29 mouse cellular contexts compared by ENCODE assay signal in genomic region chr1:120741091-120741740, GRCm38 (mm10).
DNase-seq lines count a peak whose midpoint lies in the region; ATAC-seq and TF ChIP-seq lines count a peak whose summit lies in the region.
"Had no signal": no experiment of that assay in that cellular context is flagged by ENCODE, and none has a peak within 500 bp of the region (broad histone marks: within the 10 kb centered on the region; RNA-seq: fewer than 3 reads in every experiment).

No protein-coding gene starts in this region.

- TF ChIP-seq EP300 in stomach, postnatal 0 days (optimal IDR thresholded peaks at IDR 0.05): no peak

- WGBS in limb, embryonic 11.5 days: 17% methylated on average over 16 of the region's 16 CpGs
- 71% methylated on average over 16 of the region's 16 CpGs for WGBS in stomach, postnatal 0 days

- H3K9me3 ChIP-seq in limb, embryonic 11.5 days (ENCODE audit: control insufficient read depth, low read length): no peaks in the 10 kb centered on the region
- no peaks in the 10 kb centered on the region for H3K9me3 ChIP-seq in stomach, postnatal 0 days (ENCODE audit: control insufficient read depth, low read length)
- H3K9me3 ChIP-seq: embryonic facial prominence, embryonic 15.5 days; forebrain, embryonic 12.5 days; heart, embryonic 10.5 days; heart, embryonic 15.5 days; hindbrain, embryonic 13.5 days; lung, embryonic 15.5 days; midbrain, embryonic 15.5 days; neural tube, embryonic 12.5 days had no signal

- no peak overlapping the region for H3K4me3 ChIP-seq in limb, embryonic 11.5 days (ENCODE audit: low read depth, low read length)
- no peak overlapping the region for H3K4me3 ChIP-seq in stomach, postnatal 0 days (ENCODE audit: low read depth, low read length)
- H3K4me3 ChIP-seq: embryonic facial prominence, embryonic 15.5 days; forebrain, embryonic 12.5 days; heart, embryonic 10.5 days; heart, embryonic 15.5 days; hindbrain, embryonic 13.5 days; layer of hippocampus, adult 2 months; left cerebral cortex, adult 2 months; lung, embryonic 15.5 days; midbrain, embryonic 15.5 days; neural tube, embryonic 12.5 days had no signal

- DNase-seq in embryo, embryonic 11 days: peak; percentile 58
- no peak for DNase-seq in embryo, embryonic 10 days (ENCODE audit: low spot score)
- peak; percentile 5 for DNase-seq in testis, postnatal 14 days (ENCODE audit: low spot score)
- DNase-seq in testis, postnatal 10 days (ENCODE audit: low spot score): no peak
- DNase-seq in limb, embryonic 11.5 days (ENCODE audit: low spot score): peak; percentile 89
- DNase-seq in mesoderm, embryonic 11.5 days (ENCODE audit: low read depth, low spot score): peak; percentile 52
- DNase-seq in stomach, postnatal 0 days (ENCODE audit: low spot score): no peak
- no peak for DNase-seq in MN1 (ENCODE audit: low spot score)
- DNase-seq: adrenal gland, adult 2 months; adrenal gland, postnatal 36 days; cerebellum, adult 18-20 months; cerebellum, postnatal 10 days; forebrain, postnatal 0 days; gastrocnemius, postnatal 14 days; kidney, adult 18-20 months; kidney, postnatal 36 days; thymus, adult 18-20 months; thymus, postnatal 25 days had no signal

- TF ChIP-seq CTCF in stomach, postnatal 0 days (IDR thresholded peaks at IDR 0.05; ENCODE audit: low read depth): no peak

- no peaks in the 10 kb centered on the region for H3K36me3 ChIP-seq in limb, embryonic 11.5 days (ENCODE audit: control insufficient read depth, insufficient read depth, low read length)
- no peaks in the 10 kb centered on the region for H3K36me3 ChIP-seq in stomach, postnatal 0 days (ENCODE audit: control insufficient read depth, insufficient read depth, low read length)
- H3K36me3 ChIP-seq: embryonic facial prominence, embryonic 15.5 days; forebrain, embryonic 12.5 days; heart, embryonic 10.5 days; heart, embryonic 15.5 days; hindbrain, embryonic 13.5 days; lung, embryonic 15.5 days; midbrain, embryonic 15.5 days; neural tube, embryonic 12.5 days had no signal

- H3K9ac ChIP-seq in limb, embryonic 11.5 days (ENCODE audit: low read length): no peak overlapping the region
- no peak overlapping the region for H3K9ac ChIP-seq in stomach, postnatal 0 days (ENCODE audit: low read length)
- H3K9ac ChIP-seq: embryonic facial prominence, embryonic 15.5 days; forebrain, embryonic 12.5 days; forebrain, postnatal 0 days; heart, embryonic 15.5 days; hindbrain, embryonic 13.5 days; lung, embryonic 15.5 days; midbrain, embryonic 15.5 days; neural tube, embryonic 12.5 days had no signal

- H3K4me2 ChIP-seq in limb, embryonic 11.5 days (ENCODE audit: low read depth, severe bottlenecking): peak overlapping the region; percentile 2; the same call in 1 of the 2 replicates
- no peak overlapping the region for H3K4me2 ChIP-seq in stomach, postnatal 0 days (replicated peaks; ENCODE audit: low read depth)
- H3K4me2 ChIP-seq: embryonic facial prominence, embryonic 15.5 days; forebrain, embryonic 12.5 days; heart, embryonic 15.5 days; hindbrain, embryonic 13.5 days; liver, embryonic 11.5 days; lung, embryonic 15.5 days; midbrain, embryonic 15.5 days; neural tube, embryonic 12.5 days had no signal

- H3K27me3 ChIP-seq in limb, embryonic 11.5 days (ENCODE audit: control insufficient read depth, insufficient read depth, low read length): no peaks in the 10 kb centered on the region
- H3K27me3 ChIP-seq in stomach, postnatal 0 days (ENCODE audit: control insufficient read depth, insufficient read depth, low read length): no peaks in the 10 kb centered on the region
- H3K27me3 ChIP-seq: embryonic facial prominence, embryonic 15.5 days; forebrain, embryonic 12.5 days; heart, embryonic 15.5 days; hindbrain, embryonic 13.5 days; lung, embryonic 15.5 days; midbrain, embryonic 15.5 days; neural tube, embryonic 12.5 days had no signal

- H3K4me1 ChIP-seq in limb, embryonic 11.5 days (ENCODE audit: control insufficient read depth, insufficient read depth, low read length): peaks cover 6% of the 10 kb centered on the region; the same call in 1 of the 2 replicates
- H3K4me1 ChIP-seq in stomach, postnatal 0 days (replicated peaks; ENCODE audit: control insufficient read depth, insufficient read depth): no peaks in the 10 kb centered on the region
- H3K4me1 ChIP-seq: embryonic facial prominence, embryonic 15.5 days; forebrain, embryonic 12.5 days; hindbrain, embryonic 13.5 days; lung, embryonic 15.5 days; midbrain, embryonic 15.5 days; neural tube, embryonic 12.5 days had no signal

- H3K27ac ChIP-seq in limb, embryonic 11.5 days (replicated peaks; ENCODE audit: low read depth, low read length): 0 out of 2 replicates have a peak overlapping the region, but pooled peaks have one; percentile 33
- no peak overlapping the region for H3K27ac ChIP-seq in stomach, postnatal 0 days (replicated peaks)
- H3K27ac ChIP-seq: embryonic facial prominence, embryonic 15.5 days; forebrain, embryonic 12.5 days; heart, embryonic 10.5 days; heart, embryonic 15.5 days; hindbrain, embryonic 13.5 days; layer of hippocampus, adult 2 months; left cerebral cortex, adult 2 months; lung, embryonic 15.5 days; midbrain, embryonic 15.5 days; neural tube, embryonic 12.5 days had no signal

- ATAC-seq in limb, embryonic 11.5 days (ENCODE audit: insufficient number of reproducible peaks, low FRiP score, low TSS enrichment, low read depth): peak; percentile 75
- ATAC-seq in stomach, postnatal 0 days (ENCODE audit: low FRiP score, low TSS enrichment): no peak
- ATAC-seq: forebrain, postnatal 0 days; midbrain, embryonic 15.5 days had no signal

Comparison
In these comparisons a context has a peak if more than half of its experiments do, and no peak if none do; other contexts are left out.
1. DNase-seq: peak in embryo, embryonic 11 days (single experiment), testis, postnatal 14 days (single experiment), limb, embryonic 11.5 days (single experiment) and mesoderm, embryonic 11.5 days (single experiment); none in embryo, embryonic 10 days (single experiment), testis, postnatal 10 days (single experiment), stomach, postnatal 0 days (single experiment) and MN1 (single experiment).